Mouse (Mus musculus): ENCODE measurements at regions not wholly inside any gene's neighbourhood (a gene's known extent, or its start where the extent isn't known, plus 50 kb on each side); places are given as distances from the start of the nearest gene placed in this dataset.

GRCm38 (mm10) chr13:106525406-106526206 lies 411.2 kb downstream of the Ipo11 start:
- no peak for TF ChIP-seq EP300 (IDR thresholded peaks at IDR 0.05)
- no peak for TF ChIP-seq CTCF (IDR thresholded peaks at IDR 0.05)
